Mouse (Mus musculus) ES-E14 (cell line): ENCODE results near the gene Serpini1. TPM values are rescaled to one million over a fixed set of nuclear protein-coding genes. Genes with fewer than 3 reads are reported as not detected.

Experiments used
- DNase-seq: peaks from one replicate; pipeline ENCODE4 v3.0.0-alpha.2; 2013; ENCODE audit warnings: low read depth, low spot score
- H3K27ac ChIP-seq: 2 replicates; pipeline ENCODE4 v1.5.1; 2012; ENCODE audit warnings: low read depth, mild to moderate bottlenecking, low read length, moderate library complexity, mixed read lengths; ENCODE audit not compliant: poor library complexity, insufficient read depth, severe bottlenecking
- H3K36me3 ChIP-seq: 2 replicates; pipeline ENCODE4 v1.6.1; 2012; ENCODE audit warnings: mild to moderate bottlenecking, low read length, moderate library complexity, mixed read lengths; ENCODE audit not compliant: control insufficient read depth, poor library complexity, insufficient read depth, severe bottlenecking
- H3K4me1 ChIP-seq, 2 experiments: fragments of 150-350 bp in 1 of 2; sonication (generic) in 1 of 2; 2 replicates each; pipeline ENCODE4 v1.6.1; 2012; ENCODE audit warnings: low read length in 2 of 2, mild to moderate bottlenecking in 1 of 2, mixed read lengths in 1 of 2; ENCODE audit not compliant: control insufficient read depth in 2 of 2, insufficient read depth in 2 of 2, poor library complexity in 1 of 2
- H3K4me3 ChIP-seq, 2 experiments: fragments of 150-350 bp in 1 of 2; sonication (generic) in 1 of 2; 2 replicates each; pipeline ENCODE4 v1.5.1; 2012; ENCODE audit warnings: low read length in 2 of 2, low read depth in 1 of 2, mild to moderate bottlenecking in 1 of 2, mixed read lengths in 1 of 2; ENCODE audit not compliant: insufficient read depth in 1 of 2, poor library complexity in 1 of 2, severe bottlenecking in 1 of 2
- H3K9ac ChIP-seq: 2 replicates; pipeline ENCODE4 v1.6.1; 2012; ENCODE audit warnings: low read depth, mild to moderate bottlenecking, low read length, mixed read lengths; ENCODE audit not compliant: poor library complexity, insufficient read depth, severe bottlenecking
- H3K9me3 ChIP-seq: fragments of 150-350 bp; sonication (generic); 2 replicates; pipeline ENCODE4 v1.6.1; 2012; ENCODE audit warnings: low read depth, mild to moderate bottlenecking, low read length; ENCODE audit not compliant: control insufficient read depth, insufficient read depth
- CHD2 ChIP-seq: IDR thresholded peaks from 2 replicates; pipeline ENCODE4 v1.6.1; 2014; ENCODE audit warnings: mild to moderate bottlenecking, low read depth, low read length, inconsistent platforms
- HCFC1 ChIP-seq: IDR thresholded peaks from 2 replicates; pipeline ENCODE4 v1.6.1; 2012; ENCODE audit warnings: low read length, inconsistent platforms, borderline replicate concordance; ENCODE audit not compliant: insufficient read depth
- MAFK ChIP-seq: IDR thresholded peaks from 2 replicates; pipeline ENCODE4 v1.6.1; 2014; ENCODE audit warnings: mild to moderate bottlenecking, low read depth, low read length, inconsistent platforms; ENCODE audit not compliant: insufficient read depth
- ZC3H11A ChIP-seq: IDR thresholded peaks from 2 replicates; pipeline ENCODE4 v1.6.1; 2012; ENCODE audit warnings: low read depth, mild to moderate bottlenecking, inconsistent platforms, low read length, borderline replicate concordance
- ZNF384 ChIP-seq: IDR thresholded peaks from 2 replicates; pipeline ENCODE4 v1.6.1; 2012; ENCODE audit warnings: low read depth, low read length, inconsistent platforms
- in situ Hi-C, 2 experiments: fragments of 600-800 bp; cut with MboI; formaldehyde crosslinking; loops; one replicate each; pipeline ENCODE4 v1.15.1; 2025; ENCODE audit warnings: low sequenced_read_pairs in 2 of 2, inconsistent platforms in 1 of 2; ENCODE audit not compliant: unreplicated experiment in 2 of 2
- total RNA-seq: library from RNA; depleted of rRNA; stranded (reverse); fragments of 300-350 nt; gene quantifications from 2 replicates; pipeline ENCODE4 v1.2.3, GENCODE M21; 2012

Gene Serpini1
- total RNA-seq, 1 experiment = 5.7 TPM

DNA sequence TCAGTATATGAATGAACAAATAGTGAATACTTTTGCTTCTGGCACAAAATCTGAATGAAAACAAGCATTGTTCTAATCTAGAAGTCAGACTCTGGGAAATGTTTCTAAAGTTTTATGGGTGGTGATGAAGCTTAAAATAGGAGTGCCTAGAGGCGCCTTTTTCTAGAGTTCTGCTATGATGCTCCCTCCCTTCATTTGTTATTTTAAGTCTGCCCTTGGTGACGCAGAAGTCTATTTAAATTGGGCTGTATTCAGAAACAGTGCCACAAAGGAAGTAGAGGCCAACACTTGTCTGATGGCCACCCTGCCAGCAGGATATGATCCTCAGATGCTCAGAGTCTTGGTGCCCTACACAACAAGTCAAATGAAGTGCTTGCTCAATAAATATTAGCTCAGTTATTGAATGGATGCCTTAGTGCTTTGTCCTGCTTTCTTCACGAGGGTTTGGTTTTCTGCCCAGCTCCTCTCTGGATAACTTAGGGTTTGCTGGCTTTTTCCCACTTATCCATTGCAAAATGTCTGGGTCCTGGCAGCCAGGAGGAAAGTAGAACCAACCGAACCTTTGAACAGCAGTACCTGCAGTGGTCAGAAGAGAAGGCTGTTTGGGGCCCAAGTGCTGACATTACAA, 73.8 kb downstream of the Serpini1 start:
- H3K4me1 ChIP-seq = peaks cover 0 to 3% of the 10 kb centered on the region in 2 experiments; a peak in 2 of 4 replicates
- no peak for DNase-seq
- no peak overlapping the region for H3K4me3 ChIP-seq
- no peak overlapping the region for H3K9ac ChIP-seq
- TF ChIP-seq ZNF384 (no peak), HCFC1 (no peak), ZC3H11A (no peak), CHD2 (no peak), MAFK (no peak)
- no peak overlapping the region for H3K27ac ChIP-seq
- H3K36me3 ChIP-seq = no peaks in the 10 kb centered on the region
- in situ Hi-C loops = no loop called here
- no peaks in the 10 kb centered on the region for H3K9me3 ChIP-seq

DNA sequence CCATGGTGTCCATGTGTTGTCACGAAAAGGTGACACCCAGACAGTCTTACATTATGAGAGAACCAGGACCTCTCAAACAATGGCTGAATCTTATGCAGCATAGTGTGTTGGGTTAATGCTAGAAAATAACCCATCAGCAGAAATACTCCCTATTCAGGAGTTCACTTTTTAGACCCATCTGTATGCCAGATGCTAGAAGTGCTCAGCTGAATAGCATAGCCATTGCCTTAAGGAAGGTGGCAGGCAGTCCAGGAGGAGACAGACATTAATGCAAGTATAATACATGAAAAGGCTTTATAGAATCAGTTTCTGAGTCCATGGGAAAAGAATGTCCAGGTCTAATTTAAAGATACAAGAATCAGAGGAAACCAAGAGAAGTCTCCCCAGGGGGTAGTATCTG, 75.9 kb downstream of the Serpini1 start:
- Histone ChIP-seq H3K9me3 (no peaks in the 10 kb centered on the region), H3K9ac (no peak overlapping the region), H3K36me3 (no peaks in the 10 kb centered on the region), H3K4me3 (no peak overlapping the region), H3K27ac (no peak overlapping the region), H3K4me1 (peaks cover 0 to 3% of the 10 kb centered on the region in 2 experiments; a peak in 2 of 4 replicates)
- in situ Hi-C loops = no loop called here
- TF ChIP-seq ZC3H11A = no peak
- TF ChIP-seq CHD2 = no peak
- no peak for TF ChIP-seq HCFC1
- no peak for TF ChIP-seq ZNF384
- TF ChIP-seq MAFK = no peak
- DNase-seq = no peak

DNA sequence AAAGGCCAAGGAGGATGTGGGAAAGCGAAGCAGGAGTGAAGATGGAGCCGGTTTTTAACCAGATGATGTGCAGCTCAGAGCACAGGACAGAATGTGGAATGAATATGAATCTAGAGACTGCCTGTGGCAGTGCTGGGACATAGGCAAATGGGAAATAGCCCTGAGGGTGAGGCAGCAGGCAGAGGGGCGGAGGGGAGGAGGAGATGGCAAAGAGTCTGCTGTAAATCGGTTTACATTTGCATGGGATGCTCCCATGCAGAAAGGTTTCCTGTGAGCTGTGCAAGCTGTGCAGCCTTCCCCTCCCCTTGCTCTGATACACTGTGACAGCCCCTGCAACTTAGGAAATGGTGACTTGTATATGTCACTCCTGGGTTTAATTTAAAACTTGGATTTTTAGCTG, 76.3 kb downstream of the Serpini1 start:
- in situ Hi-C loops = no loop called here
- TF ChIP-seq ZC3H11A (no peak), CHD2 (no peak), ZNF384 (no peak), HCFC1 (no peak), MAFK (no peak)
- H3K27ac ChIP-seq = no peak overlapping the region
- no peak for DNase-seq
- H3K4me3 ChIP-seq = no peak overlapping the region
- no peaks in the 10 kb centered on the region for H3K9me3 ChIP-seq
- no peaks in the 10 kb centered on the region for H3K36me3 ChIP-seq
- H3K4me1 ChIP-seq = peaks cover 0 to 3% of the 10 kb centered on the region in 2 experiments; a peak in 2 of 4 replicates
- H3K9ac ChIP-seq = no peak overlapping the region

DNA sequence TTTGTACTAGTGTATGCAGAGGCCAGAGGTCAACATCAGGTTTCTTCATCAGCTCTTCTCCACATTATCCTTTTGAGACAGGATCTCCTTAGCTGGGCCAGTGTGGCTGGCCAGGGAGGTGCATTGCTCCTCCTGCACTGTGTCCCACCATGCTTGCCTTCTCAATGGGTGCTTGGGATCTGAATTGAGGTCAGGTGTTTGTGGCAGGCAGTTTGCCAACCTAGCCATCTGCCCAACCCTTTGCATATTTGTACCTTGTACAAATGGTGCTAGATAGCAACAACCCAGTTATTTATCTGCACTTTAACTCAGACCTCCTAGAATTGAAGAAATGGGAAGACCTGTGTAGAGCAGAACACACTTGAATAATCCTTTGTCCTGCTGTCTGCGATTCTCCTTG, 78.3 kb downstream of the Serpini1 start:
- Histone ChIP-seq H3K36me3 (no peaks in the 10 kb centered on the region), H3K9ac (no peak overlapping the region), H3K27ac (no peak overlapping the region), H3K4me3 (no peak overlapping the region), H3K9me3 (no peaks in the 10 kb centered on the region), H3K4me1 (peaks cover 0 to 3% of the 10 kb centered on the region in 2 experiments; a peak in 2 of 4 replicates)
- TF ChIP-seq ZNF384 = no peak
- no peak for TF ChIP-seq MAFK
- TF ChIP-seq ZC3H11A = no peak
- no peak for TF ChIP-seq CHD2
- TF ChIP-seq HCFC1 = no peak
- in situ Hi-C loops = no loop called here
- no peak for DNase-seq
